Mouse (Mus musculus): ENCODE measurements around the gene Rnf121. TPM values are rescaled to one million over a fixed set of nuclear protein-coding genes. Genes with fewer than 3 reads are reported as not detected.

The Rnf121 gene
- total RNA-seq (2023): 28.5 TPM

GRCm38 (mm10) chr7:102065046-102065891 lies at the start of gene Rnf121, which contains the start of the genes Xndc1 and Xntrpc:
Rnf121 (minus strand) TSS chr7:102065469.
Xndc1 (plus strand) TSS chr7:102065511.
Xntrpc (plus strand) TSS chr7:102065713.

GRCm38 (mm10) chr7:102109171-102109570 lies 43.9 kb upstream of the Rnf121 start, which contains the start of gene Art5:
Art5 (minus strand) TSS chr7:102109489.

GRCm38 (mm10) chr7:102101487-102101886 lies 36.2 kb upstream of the Rnf121 start, which contains the start of gene Art1:
Art1 (plus strand) TSS chr7:102101743.

GRCm38 (mm10) chr7:102082816-102083215 lies 17.5 kb upstream of the Rnf121 start, which contains the start of gene Trpc2:
Trpc2 (plus strand) TSS chr7:102083116.

GRCm38 (mm10) chr7:102018590-102018989 lies 46.7 kb downstream of the Rnf121 start, which contains the start of gene Il18bp:
Il18bp (minus strand) TSS chr7:102018690.

Other genes with a start within 250 kb of the Rnf121 start
- gene Phox2a, start 247.2 kb downstream of the Rnf121 start, total RNA-seq (2023): not detected
- gene Inppl1, start 227.2 kb downstream of the Rnf121 start, total RNA-seq (2023): 25.3 TPM
- gene Folr2, start 208.3 kb downstream of the Rnf121 start, total RNA-seq (2023): not detected
- gene Anapc15, start 201.8 kb downstream of the Rnf121 start, total RNA-seq (2023): 59.0 TPM
- gene Folr1, start 194.7 kb downstream of the Rnf121 start, total RNA-seq (2023): not detected
- 56.0 TPM for gene Lamtor1, start 159.6 kb downstream of the Rnf121 start, total RNA-seq (2023)
- gene Tomt, start 159.1 kb downstream of the Rnf121 start, total RNA-seq (2023): not detected
- 0.91 TPM for gene Lrrc51, start 131.6 kb downstream of the Rnf121 start, total RNA-seq (2023)
- gene Numa1, start 131.4 kb downstream of the Rnf121 start, total RNA-seq (2023): 296 TPM
- 10.1 TPM for gene Il18bp, start 46.8 kb downstream of the Rnf121 start, total RNA-seq (2023)
- gene Xndc1, start within 50 bp of the Rnf121 start, total RNA-seq (2023): 40.2 TPM
- 1.6 TPM for gene Xntrpc, start 244 bp upstream of the Rnf121 start, total RNA-seq (2023)
- gene Trpc2, start 17.6 kb upstream of the Rnf121 start, total RNA-seq (2023): 5.0 TPM
- not detected for gene Art1, start 36.3 kb upstream of the Rnf121 start, total RNA-seq (2023)
- gene Art5, start 44.0 kb upstream of the Rnf121 start, total RNA-seq (2023): 1.3 TPM
- not detected for gene Chrna10, start 51.4 kb upstream of the Rnf121 start, total RNA-seq (2023)
- 133 TPM for gene Nup98, start 144.7 kb upstream of the Rnf121 start, total RNA-seq (2023)
- gene Pgap2, start 144.7 kb upstream of the Rnf121 start, total RNA-seq (2023): 37.7 TPM
- gene Rhog, start 190.6 kb upstream of the Rnf121 start, total RNA-seq (2023): 161 TPM
- 161 TPM for gene Stim1, start 202.3 kb upstream of the Rnf121 start, total RNA-seq (2023)